8 mouse cellular contexts compared by ENCODE assay signal in the genomic region with DNA sequence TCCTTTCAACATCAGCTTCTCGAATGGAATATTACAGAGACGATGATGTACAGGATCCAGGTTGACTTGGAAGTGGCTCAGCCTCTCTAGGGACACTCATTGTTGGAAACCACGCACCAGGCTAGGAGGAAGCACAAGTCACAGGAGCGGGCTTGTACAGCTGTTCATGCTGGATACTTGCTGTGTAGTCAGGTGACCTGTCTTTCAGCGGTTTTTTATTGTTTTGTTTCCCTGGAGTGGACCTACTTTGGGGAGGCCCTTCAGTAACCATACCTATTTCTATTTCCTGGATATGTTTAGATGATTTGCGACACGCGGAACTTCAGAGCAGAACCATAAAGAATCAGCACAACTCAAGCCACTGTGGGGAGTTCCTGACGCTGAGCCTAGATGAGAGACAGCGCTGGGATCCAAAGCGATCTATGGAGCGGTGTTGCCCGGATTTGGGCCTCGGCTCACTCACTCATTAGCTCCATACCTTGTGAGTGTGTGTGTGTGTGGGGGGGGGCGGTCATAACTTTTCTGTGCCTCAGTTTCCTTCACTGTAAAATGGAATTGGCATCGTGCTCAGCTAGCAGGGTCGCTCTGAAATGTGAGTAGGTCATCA. TPM values are rescaled to one million over a fixed set of nuclear protein-coding genes. Genes with fewer than 3 reads are reported as not detected.
DNase-seq lines count a peak whose midpoint lies in the region; ATAC-seq and TF ChIP-seq lines count a peak whose summit lies in the region.

No protein-coding gene starts in this region.

- H3K27ac ChIP-seq in heart, embryonic 16.5 days (ENCODE audit: low read length): no peak overlapping the region
- peak overlapping the region; percentile 88 for H3K27ac ChIP-seq in liver, embryonic 14.5 days
- H3K27ac ChIP-seq in stomach, embryonic 16.5 days (ENCODE audit: low read length): 0 out of 2 replicates have a peak overlapping the region, but pooled peaks have one; percentile 34

- 18% methylated on average over 17 of the region's 17 CpGs for WGBS in heart, embryonic 16.5 days
- WGBS in liver, embryonic 14.5 days (ENCODE audit: insufficient replicate concordance): 15% methylated on average over 17 of the region's 17 CpGs
- 19% methylated on average over 17 of the region's 17 CpGs for WGBS in stomach, embryonic 16.5 days

- H3K4me2 ChIP-seq in heart, embryonic 16.5 days (ENCODE audit: low read depth, low read length): peak overlapping the region; percentile 65
- peak overlapping the region; percentile 76 for H3K4me2 ChIP-seq in liver, embryonic 14.5 days (ENCODE audit: low read depth)
- H3K4me2 ChIP-seq in stomach, embryonic 16.5 days (ENCODE audit: low read depth, low read length): peak overlapping the region; percentile 84

- H3K4me1 ChIP-seq in heart, embryonic 16.5 days (ENCODE audit: control insufficient read depth, insufficient read depth, low read length): peaks cover 2% of the 10 kb centered on the region; the same call in 1 of the 2 replicates
- H3K4me1 ChIP-seq in liver, embryonic 14.5 days (replicated peaks; ENCODE audit: control insufficient read depth in 2 of 2, insufficient read depth in 2 of 2, low read length in 1 of 2): peaks cover 8 to 13% of the 10 kb centered on the region in 2 experiments; a peak in 3 of 4 replicates
- peaks cover 5% of the 10 kb centered on the region; the same call in 1 of the 2 replicates for H3K4me1 ChIP-seq in stomach, embryonic 16.5 days (ENCODE audit: control insufficient read depth, insufficient read depth, low read length)

- TF ChIP-seq EP300 in liver, embryonic 14.5 days (IDR thresholded peaks at IDR 0.05; ENCODE audit: low read depth): no peak

- peak overlapping the region; percentile 62 for H3K4me3 ChIP-seq in heart, embryonic 16.5 days (ENCODE audit: low read length)
- H3K4me3 ChIP-seq in liver, embryonic 14.5 days (ENCODE audit: insufficient read depth in 1 of 2, low read depth in 2 of 2, low read length in 2 of 2): peak overlapping the region; percentile 61 to 90
- peak overlapping the region; percentile 79 for H3K4me3 ChIP-seq in stomach, embryonic 16.5 days (replicated peaks; ENCODE audit: low read length)

- 0 out of 2 replicates have a peak, but pooled peaks cover 2% of the 10 kb centered on the region for H3K9me3 ChIP-seq in heart, embryonic 16.5 days (replicated peaks; ENCODE audit: control insufficient read depth, low read length)
- no peaks in the 10 kb centered on the region for H3K9me3 ChIP-seq in liver, embryonic 14.5 days (ENCODE audit: control insufficient read depth, low read length)
- no peaks in the 10 kb centered on the region for H3K9me3 ChIP-seq in stomach, embryonic 16.5 days (replicated peaks; ENCODE audit: control insufficient read depth, low read length)

- TF ChIP-seq CTCF in liver, embryonic 14.5 days (IDR thresholded peaks at IDR 0.05; ENCODE audit: low read depth): no peak

- H3K36me3 ChIP-seq in heart, embryonic 16.5 days (ENCODE audit: control insufficient read depth, insufficient read depth): no peaks in the 10 kb centered on the region
- peaks cover 4% of the 10 kb centered on the region for H3K36me3 ChIP-seq in liver, embryonic 14.5 days (replicated peaks; ENCODE audit: control insufficient read depth, insufficient read depth, low read depth)
- no peaks in the 10 kb centered on the region for H3K36me3 ChIP-seq in stomach, embryonic 16.5 days (ENCODE audit: control insufficient read depth, insufficient read depth, low read length)

- H3K27me3 ChIP-seq in heart, embryonic 16.5 days (ENCODE audit: control insufficient read depth, insufficient read depth, low read length): peaks cover 3% of the 10 kb centered on the region
- H3K27me3 ChIP-seq in liver, embryonic 14.5 days (ENCODE audit: control insufficient read depth, insufficient read depth, low read length): no peaks in the 10 kb centered on the region
- no peaks in the 10 kb centered on the region for H3K27me3 ChIP-seq in stomach, embryonic 16.5 days (ENCODE audit: control insufficient read depth, insufficient read depth, low read length)

- DNase-seq in kidney, adult 9 months: peak; percentile 39
- DNase-seq in kidney, adult 11 months: no peak
- DNase-seq in adipocyte (ENCODE audit: low spot score): peak; percentile 25
- peak in 1 of 3 experiments; percentile 27 for DNase-seq in liver, embryonic 14.5 days (ENCODE audit: low read depth in 3 of 3, low spot score in 3 of 3)
- DNase-seq in ovary, postnatal 36 days (ENCODE audit: low spot score): no peak
- DNase-seq in spleen, postnatal 10 days (ENCODE audit: low spot score in 2 of 2): no peak

- ATAC-seq in heart, embryonic 16.5 days (replicated peaks; ENCODE audit: extremely low read depth, insufficient read depth, low FRiP score): no peak
- ATAC-seq in liver, embryonic 14.5 days (ENCODE audit: insufficient read depth): peak; percentile 53
- ATAC-seq in stomach, embryonic 16.5 days (ENCODE audit: insufficient read depth, low FRiP score): no peak; the same call in 1 of the 2 replicates

- H3K9ac ChIP-seq in heart, embryonic 16.5 days (ENCODE audit: low read length): peak overlapping the region; percentile 74
- H3K9ac ChIP-seq in liver, embryonic 14.5 days (replicated peaks): peak overlapping the region; percentile 62
- peak overlapping the region; percentile 89 for H3K9ac ChIP-seq in stomach, embryonic 16.5 days (ENCODE audit: low read length)

RNA-seq across cellular contexts. Expression of a gene that starts 0.5 kb away (rescaled TPM):
- 7.6 and 10.3 TPM in 2 replicates for polyA plus RNA-seq in heart, embryonic 16.5 days (2015; fragmentation: Nextera tagmentation; extraction: Ambion mirVana)
- 11.0 and 13.3 TPM in 2 replicates for polyA plus RNA-seq in liver, embryonic 14.5 days (2012; rRNA removed)
- 10.6 and 13.5 TPM in 2 replicates for polyA plus RNA-seq in liver, embryonic 14.5 days (2014; fragmentation: Nextera tagmentation; extraction: Ambion mirVana)
- polyA plus RNA-seq in stomach, embryonic 16.5 days (2015; fragmentation: Nextera tagmentation; extraction: Ambion mirVana): 13.8 and 14.4 TPM in 2 replicates

RNA-seq across cellular contexts. Expression of a gene that starts 23.5 kb away (rescaled TPM):
- not detected in 2 replicates for polyA plus RNA-seq in heart, embryonic 16.5 days (2015; fragmentation: Nextera tagmentation; extraction: Ambion mirVana)
- polyA plus RNA-seq in liver, embryonic 14.5 days (2012; rRNA removed): 0.01 and 0.08 TPM in 2 replicates
- not detected in 2 replicates for polyA plus RNA-seq in liver, embryonic 14.5 days (2014; fragmentation: Nextera tagmentation; extraction: Ambion mirVana)
- polyA plus RNA-seq in stomach, embryonic 16.5 days (2015; fragmentation: Nextera tagmentation; extraction: Ambion mirVana): 0.06 TPM in 1 of 2 replicates, not detected in the other

RNA-seq across cellular contexts. Expression of a gene that starts 38.5 kb away (rescaled TPM):
- 13.4 and 14.0 TPM in 2 replicates for polyA plus RNA-seq in heart, embryonic 16.5 days (2015; fragmentation: Nextera tagmentation; extraction: Ambion mirVana)
- polyA plus RNA-seq in liver, embryonic 14.5 days (2012; rRNA removed): 0.11 and 0.17 TPM in 2 replicates
- polyA plus RNA-seq in liver, embryonic 14.5 days (2014; fragmentation: Nextera tagmentation; extraction: Ambion mirVana): not detected in 2 replicates
- 3.0 and 5.7 TPM in 2 replicates for polyA plus RNA-seq in stomach, embryonic 16.5 days (2015; fragmentation: Nextera tagmentation; extraction: Ambion mirVana)

Comparison
In these comparisons a context has a peak if more than half of its experiments do, and no peak if none do; other contexts are left out.
1. DNase-seq: peak in kidney, adult 9 months (single experiment) and adipocyte (single experiment); none in kidney, adult 11 months (single experiment), ovary, postnatal 36 days (single experiment) and spleen, postnatal 10 days (0 of 2).
2. Peak in every context shown above with its lines, with median percentiles within 50 percentile points of each other: H3K4me2 ChIP-seq, H3K4me3 ChIP-seq and H3K9ac ChIP-seq.